Mouse (Mus musculus) forebrain, embryonic 11.5 days (tissue): ENCODE measurements around the gene Ppp1r9a. TPM values are rescaled to one million over a fixed set of nuclear protein-coding genes. Genes with fewer than 3 reads are reported as not detected.

Experiments used
- ATAC-seq: fragments of 200-750 bp; cut with Nextera tagmentation; replicated peaks from 2 replicates; pipeline ENCODE4 v1.8.0; 2017; ENCODE audit warnings: moderate TSS enrichment; ENCODE audit not compliant: low FRiP score
- DNase-seq: peaks from one replicate; pipeline ENCODE4 v3.0.0-alpha.2; 2017; ENCODE audit warnings: low spot score
- H3K27ac ChIP-seq: fragments of 300-500 bp; sonication (generic); 2 replicates; pipeline ENCODE4 v1.5.1; 2014; ENCODE audit warnings: low read depth, low read length
- H3K27me3 ChIP-seq: fragments of 300-500 bp; sonication (generic); 2 replicates; pipeline ENCODE4 v1.6.1; 2014; ENCODE audit warnings: mild to moderate bottlenecking, low read length, mixed read lengths; ENCODE audit not compliant: control insufficient read depth, insufficient read depth
- H3K36me3 ChIP-seq: fragments of 300-500 bp; sonication (generic); 2 replicates; pipeline ENCODE4 v1.6.1; 2014; ENCODE audit warnings: mild to moderate bottlenecking, low read length, moderate library complexity, mixed read lengths; ENCODE audit not compliant: control insufficient read depth, insufficient read depth
- H3K4me1 ChIP-seq: fragments of 300-500 bp; sonication (generic); replicated peaks from 2 replicates; pipeline ENCODE4 v1.6.1; 2014; ENCODE audit warnings: low read length, mixed read lengths; ENCODE audit not compliant: control insufficient read depth, insufficient read depth
- H3K4me2 ChIP-seq: fragments of 300-500 bp; sonication (generic); 2 replicates; pipeline ENCODE4 v1.6.1; 2014; ENCODE audit warnings: low read depth, mild to moderate bottlenecking, low read length, moderate library complexity, mixed read lengths; ENCODE audit not compliant: severe bottlenecking
- H3K4me3 ChIP-seq: fragments of 300-500 bp; sonication (generic); 2 replicates; pipeline ENCODE4 v1.5.1; 2014; ENCODE audit warnings: low read depth, low read length
- H3K9ac ChIP-seq: fragments of 300-500 bp; sonication (generic); 2 replicates; pipeline ENCODE4 v1.6.1; 2014; ENCODE audit warnings: low read length
- H3K9me3 ChIP-seq: fragments of 300-500 bp; sonication (generic); 2 replicates; pipeline ENCODE4 v1.6.1; 2016; ENCODE audit warnings: low read length, mixed read lengths; ENCODE audit not compliant: control insufficient read depth
- WGBS: fragments of 180-500 bp; shearing (Covaris S2); extraction: QIAGEN DNeasy Blood & Tissue Kit; methylation state at CpG from one replicate; pipeline ENCODE4 v1.1.7; 2014; 5-methylcytosine and 5-hydroxymethylcytosine counted together
- polyA plus RNA-seq: library from polyadenylated mRNA; unstranded; fragments of >200 nt; fragmentation: Nextera tagmentation; extraction: Ambion mirVana; gene quantifications from 2 replicates; pipeline ENCODE4 v1.2.1, GENCODE M21; 2014

Ppp1r9a gene
- polyA plus RNA-seq, 1 experiment from 2014 or later = 29.2 TPM

GRCm38 (mm10) chr6:4940086-4940485, 37.4 kb downstream of the Ppp1r9a start:
- DNase-seq (no peak), ATAC-seq (no peak)
- Histone ChIP-seq H3K36me3 (no peaks in the 10 kb centered on the region), H3K9me3 (no peaks in the 10 kb centered on the region), H3K9ac (no peak overlapping the region), H3K4me1 (peaks cover 5% of the 10 kb centered on the region; the same call in 1 of the 2 replicates), H3K27me3 (no peaks in the 10 kb centered on the region), H3K4me2 (no peak overlapping the region), H3K27ac (no peak overlapping the region), H3K4me3 (no peak overlapping the region)
- WGBS = 54% methylated on average over 6 of the region's 6 CpGs

GRCm38 (mm10) chr6:4940639-4941038, 37.9 kb downstream of the Ppp1r9a start:
- no peaks in the 10 kb centered on the region for H3K9me3 ChIP-seq
- no peak overlapping the region for H3K9ac ChIP-seq
- H3K36me3 ChIP-seq = no peaks in the 10 kb centered on the region
- no peak overlapping the region for H3K4me2 ChIP-seq
- H3K4me3 ChIP-seq = no peak overlapping the region
- WGBS = 93% methylated on average over 9 of the region's 9 CpGs
- DNase-seq (no peak), ATAC-seq (no peak)
- no peak overlapping the region for H3K27ac ChIP-seq
- H3K4me1 ChIP-seq = peaks cover 5% of the 10 kb centered on the region; the same call in 1 of the 2 replicates
- H3K27me3 ChIP-seq = no peaks in the 10 kb centered on the region

DNA sequence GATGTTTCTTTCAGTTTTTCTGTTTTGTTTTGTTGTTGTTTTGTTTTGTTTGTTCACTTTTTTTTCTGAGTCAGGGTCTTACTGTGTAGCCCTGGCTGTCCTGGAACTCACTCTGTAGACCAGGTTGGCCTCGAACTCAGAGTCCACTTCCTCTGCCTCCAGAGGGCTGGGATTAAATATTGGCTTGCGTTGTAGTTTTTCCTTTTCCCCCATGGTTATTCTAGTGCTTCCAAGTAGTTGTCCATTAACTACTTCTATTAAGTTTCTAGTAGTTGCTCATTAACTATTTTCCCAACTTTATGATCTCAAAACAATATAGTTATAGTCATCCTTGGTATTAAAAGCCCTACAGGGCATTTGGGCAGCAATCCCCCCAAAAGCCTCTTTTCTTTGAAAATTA, 41.1 kb downstream of the Ppp1r9a start:
- Histone ChIP-seq H3K4me1 (peaks cover under 1% of the 10 kb centered on the region; the same call in 1 of the 2 replicates), H3K36me3 (no peaks in the 10 kb centered on the region), H3K4me3 (no peak overlapping the region), H3K27me3 (no peaks in the 10 kb centered on the region), H3K27ac (no peak overlapping the region), H3K4me2 (no peak overlapping the region), H3K9ac (no peak overlapping the region), H3K9me3 (no peaks in the 10 kb centered on the region)
- WGBS = 98% methylated on average over 2 of the region's 2 CpGs
- DNase-seq (no peak), ATAC-seq (no peak)

DNA sequence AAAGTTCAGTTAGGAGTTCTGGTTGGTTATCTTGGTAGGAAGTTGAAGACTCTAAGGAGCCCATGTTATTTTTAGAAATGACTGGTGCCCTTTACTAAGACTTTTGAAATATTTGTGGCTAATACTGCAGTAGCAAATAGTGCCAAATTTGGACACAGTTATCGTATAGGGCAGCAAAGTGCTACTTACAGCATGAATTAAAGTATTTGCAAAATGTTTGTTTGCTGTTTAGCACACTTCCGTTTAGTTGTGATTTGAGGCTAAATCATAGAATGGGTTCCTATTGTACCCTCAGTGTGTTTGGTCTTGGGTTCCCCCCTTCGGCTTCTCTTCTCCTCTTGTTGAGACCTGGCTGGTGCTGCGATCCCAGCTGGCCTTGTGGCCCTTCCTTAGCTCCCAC, 45.3 kb downstream of the Ppp1r9a start:
- Histone ChIP-seq H3K4me1 (no peaks in the 10 kb centered on the region), H3K4me3 (no peak overlapping the region), H3K9me3 (no peaks in the 10 kb centered on the region), H3K27me3 (no peaks in the 10 kb centered on the region), H3K27ac (no peak overlapping the region), H3K36me3 (no peaks in the 10 kb centered on the region), H3K4me2 (no peak overlapping the region), H3K9ac (no peak overlapping the region)
- DNase-seq (no peak), ATAC-seq (no peak)
- 91% methylated on average over 4 of the region's 4 CpGs for WGBS

DNA sequence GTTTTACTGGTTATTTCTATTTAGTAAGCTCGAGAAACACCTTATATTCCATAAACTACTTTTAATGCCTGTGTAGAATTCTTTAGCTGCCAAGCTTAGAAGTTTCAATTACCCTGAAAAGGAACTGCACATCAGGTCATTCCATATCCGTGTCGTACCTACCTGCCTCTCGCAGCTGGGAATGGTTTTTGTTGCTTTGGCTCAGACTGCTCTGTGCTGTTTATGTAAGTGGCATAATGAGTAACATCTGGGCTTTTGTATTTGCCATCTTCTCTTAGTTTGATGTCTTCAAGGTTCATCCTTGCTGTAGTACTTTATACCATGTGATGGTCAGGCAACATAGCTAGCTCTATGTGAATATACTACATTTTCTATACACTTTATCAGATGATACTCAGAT, 47.0 kb downstream of the Ppp1r9a start:
- WGBS = 72% methylated on average over 4 of the region's 4 CpGs
- H3K4me3 ChIP-seq = no peak overlapping the region
- H3K27me3 ChIP-seq = no peaks in the 10 kb centered on the region
- H3K9ac ChIP-seq = no peak overlapping the region
- no peak for ATAC-seq
- no peak for DNase-seq
- no peak overlapping the region for H3K27ac ChIP-seq
- H3K4me2 ChIP-seq = no peak overlapping the region
- no peaks in the 10 kb centered on the region for H3K9me3 ChIP-seq
- H3K4me1 ChIP-seq = no peaks in the 10 kb centered on the region
- H3K36me3 ChIP-seq = no peaks in the 10 kb centered on the region

GRCm38 (mm10) chr6:4953028-4953719, 50.5 kb downstream of the Ppp1r9a start:
- H3K4me3 ChIP-seq = no peak overlapping the region
- ATAC-seq (no peak), DNase-seq (no peak)
- H3K27me3 ChIP-seq = no peaks in the 10 kb centered on the region
- no peaks in the 10 kb centered on the region for H3K36me3 ChIP-seq
- H3K27ac ChIP-seq = no peak overlapping the region
- no peaks in the 10 kb centered on the region for H3K9me3 ChIP-seq
- no peaks in the 10 kb centered on the region for H3K4me1 ChIP-seq
- 85% methylated on average over 14 of the region's 14 CpGs for WGBS
- no peak overlapping the region for H3K9ac ChIP-seq
- H3K4me2 ChIP-seq = no peak overlapping the region

DNA sequence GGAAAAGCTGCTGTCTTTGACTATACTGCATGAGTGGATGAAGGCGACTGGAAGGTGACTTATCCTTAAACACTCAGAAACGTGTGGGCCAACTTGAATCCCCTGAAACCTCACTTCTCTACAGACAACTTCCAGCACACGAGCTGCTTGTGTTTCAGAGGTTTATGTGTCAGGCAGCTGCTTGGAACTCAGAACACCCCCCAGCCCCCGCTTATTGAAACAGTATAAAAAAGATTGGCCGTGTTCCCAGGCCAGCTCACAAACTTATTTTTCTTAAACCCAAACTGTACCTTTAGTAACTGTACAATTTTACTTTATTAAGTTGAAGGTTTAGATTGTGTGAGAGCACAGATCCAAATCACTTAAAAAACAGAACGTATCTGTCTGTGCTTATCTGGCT, 53.9 kb downstream of the Ppp1r9a start:
- Histone ChIP-seq H3K36me3 (no peaks in the 10 kb centered on the region), H3K27me3 (no peaks in the 10 kb centered on the region), H3K9ac (no peak overlapping the region), H3K9me3 (no peaks in the 10 kb centered on the region), H3K4me2 (no peak overlapping the region), H3K4me1 (no peaks in the 10 kb centered on the region), H3K27ac (no peak overlapping the region), H3K4me3 (no peak overlapping the region)
- 84% methylated on average over 6 of the region's 6 CpGs for WGBS
- ATAC-seq (no peak), DNase-seq (no peak)

- ATAC-seq (no peak), DNase-seq (no peak)
- Histone ChIP-seq H3K4me2 (no peak overlapping the region), H3K9me3 (no peaks in the 10 kb centered on the region), H3K4me1 (no peaks in the 10 kb centered on the region; the same call in 1 of the 2 replicates), H3K4me3 (no peak overlapping the region), H3K9ac (no peak overlapping the region), H3K36me3 (no peaks in the 10 kb centered on the region), H3K27me3 (no peaks in the 10 kb centered on the region), H3K27ac (no peak overlapping the region)
- WGBS = 85% methylated on average over 4 of the region's 4 CpGs
Observed at GRCm38 (mm10) chr6:4962197-4962596, 59.5 kb downstream of the Ppp1r9a start.

GRCm38 (mm10) chr6:4963049-4963448, 60.3 kb downstream of the Ppp1r9a start:
- no peak overlapping the region for H3K9ac ChIP-seq
- H3K4me2 ChIP-seq = no peak overlapping the region
- no peaks in the 10 kb centered on the region for H3K9me3 ChIP-seq
- no peaks in the 10 kb centered on the region for H3K36me3 ChIP-seq
- H3K27me3 ChIP-seq = no peaks in the 10 kb centered on the region
- no peak overlapping the region for H3K27ac ChIP-seq
- no peak overlapping the region for H3K4me3 ChIP-seq
- no peak for ATAC-seq
- no peaks in the 10 kb centered on the region; the same call in 1 of the 2 replicates for H3K4me1 ChIP-seq
- 74% methylated on average over 5 of the region's 5 CpGs for WGBS
- DNase-seq = no peak
